Mouse (Mus musculus) spleen, postnatal 14 days (tissue): ENCODE results near the gene Rcor2.

ENCODE experiments used
- DNase-seq, 2 experiments: peaks; one replicate each; pipeline ENCODE4 v3.0.0; 2021 to 2022; ENCODE audit warnings: low spot score in 2 of 2

The Rcor2 gene

GRCm38 (mm10) chr19:7267091-7267741 lies at the start of gene Rcor2:
Gene Rcor2, plus strand, starts transcription at chr19:7267325.
- no peak for DNase-seq

- DNase-seq: no peak
Measured at GRCm38 (mm10) chr19:7217926-7218267, 49.2 kb upstream of the Rcor2 start.

GRCm38 (mm10) chr19:7218753-7219152 lies 48.4 kb upstream of the Rcor2 start:
- DNase-seq: no peak

- no peak for DNase-seq
Measured at GRCm38 (mm10) chr19:7222196-7222595, 44.9 kb upstream of the Rcor2 start.

- DNase-seq: no peak
Measured at GRCm38 (mm10) chr19:7223488-7223887, 43.6 kb upstream of the Rcor2 start.

GRCm38 (mm10) chr19:7224253-7224652 lies 42.9 kb upstream of the Rcor2 start:
- DNase-seq: no peak

- DNase-seq: no peak
Measured at GRCm38 (mm10) chr19:7225096-7225690, 41.9 kb upstream of the Rcor2 start.

- peak in 1 of 2 experiments; percentile 26 for DNase-seq
Measured at GRCm38 (mm10) chr19:7226511-7226914, 40.6 kb upstream of the Rcor2 start.

GRCm38 (mm10) chr19:7234537-7235221 lies 32.4 kb upstream of the Rcor2 start:
- peak; percentile 48 to 71 for DNase-seq

- no peak for DNase-seq
Measured at GRCm38 (mm10) chr19:7235461-7235860, 31.7 kb upstream of the Rcor2 start.

GRCm38 (mm10) chr19:7236011-7236410 lies 31.1 kb upstream of the Rcor2 start:
- no peak for DNase-seq

GRCm38 (mm10) chr19:7236742-7237141 lies 30.4 kb upstream of the Rcor2 start:
- DNase-seq: no peak

GRCm38 (mm10) chr19:7239574-7239973 lies 27.6 kb upstream of the Rcor2 start:
- no peak for DNase-seq

GRCm38 (mm10) chr19:7240291-7240690 lies 26.8 kb upstream of the Rcor2 start:
- no peak for DNase-seq

- DNase-seq: peak; percentile 87 to 92
Measured at GRCm38 (mm10) chr19:7240782-7241690, 26.1 kb upstream of the Rcor2 start, which contains the start of gene Naa40. Gene Naa40, minus strand, starts transcription at chr19:7241183.

GRCm38 (mm10) chr19:7246021-7246420 lies 21.1 kb upstream of the Rcor2 start:
- DNase-seq: no peak

- DNase-seq: no peak
Measured at GRCm38 (mm10) chr19:7257881-7258280, 9.2 kb upstream of the Rcor2 start.

- no peak for DNase-seq
Measured at GRCm38 (mm10) chr19:7261476-7261875, 5.6 kb upstream of the Rcor2 start.

- DNase-seq: no peak
Measured at GRCm38 (mm10) chr19:7261964-7262363, 5.2 kb upstream of the Rcor2 start.

GRCm38 (mm10) chr19:7262592-7262991 lies 4.5 kb upstream of the Rcor2 start:
- DNase-seq: no peak

GRCm38 (mm10) chr19:7264088-7264765 lies 2.9 kb upstream of the Rcor2 start:
- peak; percentile 62 to 80 for DNase-seq
